ENCODE assay signal across 8 mouse cellular contexts in genomic region chr1:169921710-169922211, GRCm38 (mm10). TPM values are rescaled to one million over a fixed set of nuclear protein-coding genes. Genes with fewer than 3 reads are reported as not detected.
DNase-seq lines count a peak whose midpoint lies in the region; ATAC-seq lines count a peak whose summit lies in the region.

No protein-coding gene starts in this region.

- peak; percentile 53 for DNase-seq in gastrocnemius, adult 18-20 months (ENCODE audit: low spot score)
- DNase-seq in gastrocnemius, adult 8-10 months (ENCODE audit: low spot score in 2 of 2) = no peak
- peak; percentile 23 for DNase-seq in urinary bladder, postnatal 25 days (ENCODE audit: low spot score)
- DNase-seq in urinary bladder, postnatal 10 days (ENCODE audit: low spot score) = no peak
- DNase-seq in lung, postnatal 25 days (ENCODE audit: low spot score) = peak; percentile 45
- DNase-seq in c-Kit-positive CD71-positive TER-119-positive erythroid progenitor cells, embryonic 14.5 days (ENCODE audit: low spot score) = no peak

- no peak overlapping the region for H3K4me3 ChIP-seq in embryonic facial prominence, embryonic 12.5 days
- H3K4me3 ChIP-seq in kidney, embryonic 16.5 days (ENCODE audit: low read length) = no peak overlapping the region; the same call in 1 of the 2 replicates

- H3K4me1 ChIP-seq in embryonic facial prominence, embryonic 12.5 days = peaks cover 5% of the 10 kb centered on the region; the same call in 1 of the 2 replicates
- 0 out of 2 replicates have a peak, but pooled peaks cover 3% of the 10 kb centered on the region for H3K4me1 ChIP-seq in kidney, embryonic 16.5 days (ENCODE audit: insufficient read depth, low read length)

- H3K36me3 ChIP-seq in embryonic facial prominence, embryonic 12.5 days = no peaks in the 10 kb centered on the region
- H3K36me3 ChIP-seq in kidney, embryonic 16.5 days (ENCODE audit: insufficient read depth, low read length) = no peaks in the 10 kb centered on the region

- ATAC-seq in embryonic facial prominence, embryonic 12.5 days (ENCODE audit: insufficient number of reproducible peaks, insufficient read depth, low FRiP score, low TSS enrichment) = no peak
- no peak for ATAC-seq in kidney, embryonic 16.5 days (ENCODE audit: low FRiP score, low TSS enrichment)

- H3K27ac ChIP-seq in embryonic facial prominence, embryonic 12.5 days = no peak overlapping the region
- no peak overlapping the region for H3K27ac ChIP-seq in kidney, embryonic 16.5 days (ENCODE audit: low read length)

- 13% methylated on average over 8 of the region's 8 CpGs for WGBS in embryonic facial prominence, embryonic 12.5 days
- WGBS in kidney, embryonic 16.5 days = 23% methylated on average over 8 of the region's 8 CpGs

- no peak overlapping the region for H3K9ac ChIP-seq in embryonic facial prominence, embryonic 12.5 days
- H3K9ac ChIP-seq in kidney, embryonic 16.5 days (replicated peaks; ENCODE audit: low read length) = no peak overlapping the region

- H3K27me3 ChIP-seq in embryonic facial prominence, embryonic 12.5 days = no peaks in the 10 kb centered on the region
- H3K27me3 ChIP-seq in kidney, embryonic 16.5 days (ENCODE audit: insufficient read depth, low read length) = peaks cover 3% of the 10 kb centered on the region; the same call in 1 of the 2 replicates

- H3K4me2 ChIP-seq in embryonic facial prominence, embryonic 12.5 days (replicated peaks) = peak overlapping the region; percentile 25
- peak overlapping the region; percentile 7 for H3K4me2 ChIP-seq in kidney, embryonic 16.5 days (replicated peaks; ENCODE audit: low read depth, low read length)

- no peaks in the 10 kb centered on the region for H3K9me3 ChIP-seq in embryonic facial prominence, embryonic 12.5 days
- no peaks in the 10 kb centered on the region for H3K9me3 ChIP-seq in kidney, embryonic 16.5 days (ENCODE audit: low read length)

RNA-seq across cellular contexts. Expression of gene Ccdc190, which starts 6.7 kb away (rescaled TPM):
- not detected for total RNA-seq in gastrocnemius, adult 18-20 months (2021)
- under 1 TPM in 1 of 4 experiments, not detected in 3; 0.16 TPM for total RNA-seq in gastrocnemius, adult 8-10 months (2022)
- 0.47 TPM in 1 of 2 replicates, not detected in the other for polyA plus RNA-seq in embryonic facial prominence, embryonic 12.5 days (2016; fragmentation: Nextera tagmentation; extraction: Ambion mirVana)
- polyA plus RNA-seq in kidney, embryonic 16.5 days (2015; fragmentation: Nextera tagmentation; extraction: Ambion mirVana) = not detected in 2 replicates

RNA-seq across cellular contexts. Expression of gene Hsd17b7, which starts 47.3 kb away (rescaled TPM):
- 10 to 100 TPM; 11.1 to 15.4 TPM for total RNA-seq in gastrocnemius, adult 18-20 months (2021)
- 10 to 100 TPM in 2 of 4 experiments, 1 to 10 TPM in 2; 8.9 to 15.5 (median 11.1) TPM for total RNA-seq in gastrocnemius, adult 8-10 months (2022)
- polyA plus RNA-seq in embryonic facial prominence, embryonic 12.5 days (2016; fragmentation: Nextera tagmentation; extraction: Ambion mirVana) = 20.3 and 23.8 TPM in 2 replicates
- polyA plus RNA-seq in kidney, embryonic 16.5 days (2015; fragmentation: Nextera tagmentation; extraction: Ambion mirVana) = 11.6 and 13.9 TPM in 2 replicates

Comparison
In these comparisons a context has a peak if more than half of its experiments do, and no peak if none do; other contexts are left out.
1. DNase-seq: peak in gastrocnemius, adult 18-20 months (single experiment), urinary bladder, postnatal 25 days (single experiment) and lung, postnatal 25 days (single experiment); none in gastrocnemius, adult 8-10 months (0 of 2), urinary bladder, postnatal 10 days (single experiment) and c-Kit-positive CD71-positive TER-119-positive erythroid progenitor cells, embryonic 14.5 days (single experiment).